Mouse (Mus musculus) limb, embryonic 14.5 days (tissue): ENCODE measurements at regions not wholly inside any gene's neighbourhood (a gene's known extent, or its start where the extent isn't known, plus 50 kb on each side); places are given as distances from the start of the nearest gene placed in this dataset.

Source experiments
- ATAC-seq: fragments of 200-750 bp; cut with Nextera tagmentation; 2 replicates; pipeline ENCODE4 v1.8.0; 2017; ENCODE audit warnings: low read depth, moderate number of reproducible peaks, moderate TSS enrichment; ENCODE audit not compliant: low FRiP score
- DNase-seq: peaks from one replicate; pipeline ENCODE4 v3.0.0-alpha.2; 2015; ENCODE audit warnings: low spot score
- H3K27ac ChIP-seq: fragments of 300-500 bp; sonication (generic); replicated peaks from 2 replicates; pipeline ENCODE4 v1.5.1; 2014; ENCODE audit warnings: low read depth, mild to moderate bottlenecking, low read length, moderate library complexity, mixed read lengths
- H3K27me3 ChIP-seq: fragments of 300-500 bp; sonication (generic); 2 replicates; pipeline ENCODE4 v1.6.1; 2014; ENCODE audit warnings: low read length, mixed read lengths; ENCODE audit not compliant: control insufficient read depth, insufficient read depth
- H3K36me3 ChIP-seq: fragments of 300-500 bp; sonication (generic); 2 replicates; pipeline ENCODE4 v1.6.1; 2014; ENCODE audit warnings: mild to moderate bottlenecking, low read length, moderate library complexity, mixed read lengths; ENCODE audit not compliant: control insufficient read depth, insufficient read depth
- H3K4me1 ChIP-seq: fragments of 300-500 bp; sonication (generic); 2 replicates; pipeline ENCODE4 v1.6.1; 2014; ENCODE audit warnings: antibody characterized with exemption, low read length, mixed read lengths; ENCODE audit not compliant: control insufficient read depth, insufficient read depth
- H3K4me2 ChIP-seq: fragments of 300-500 bp; sonication (generic); replicated peaks from 2 replicates; pipeline ENCODE4 v1.6.1; 2014; ENCODE audit warnings: low read depth, mild to moderate bottlenecking, low read length, moderate library complexity; ENCODE audit not compliant: severe bottlenecking
- H3K4me3 ChIP-seq: fragments of 300-500 bp; sonication (generic); replicated peaks from 2 replicates; pipeline ENCODE4 v1.5.1; 2014; ENCODE audit warnings: low read length
- H3K9ac ChIP-seq: fragments of 300-500 bp; sonication (generic); 2 replicates; pipeline ENCODE4 v1.6.1; 2014; ENCODE audit warnings: mild to moderate bottlenecking, low read depth, low read length, moderate library complexity; ENCODE audit not compliant: severe bottlenecking
- H3K9me3 ChIP-seq: fragments of 300-500 bp; sonication (generic); 2 replicates; pipeline ENCODE4 v1.6.1; 2016; ENCODE audit warnings: low read length; ENCODE audit not compliant: control insufficient read depth
- POLR2A ChIP-seq: fragments of 200-500 bp; IDR thresholded peaks from 2 replicates; pipeline ENCODE4 v1.8.0; 2012; ENCODE audit warnings: inconsistent platforms, mild to moderate bottlenecking, moderate library complexity, borderline replicate concordance; ENCODE audit not compliant: insufficient read depth, insufficient read length; ENCODE audit errors: extremely low read depth
- WGBS: fragments of 180-500 bp; shearing (Covaris S2); extraction: QIAGEN DNeasy Blood & Tissue Kit; methylation state at CpG from one replicate; pipeline ENCODE4 v1.1.7; 2014; 5-methylcytosine and 5-hydroxymethylcytosine counted together

DNA sequence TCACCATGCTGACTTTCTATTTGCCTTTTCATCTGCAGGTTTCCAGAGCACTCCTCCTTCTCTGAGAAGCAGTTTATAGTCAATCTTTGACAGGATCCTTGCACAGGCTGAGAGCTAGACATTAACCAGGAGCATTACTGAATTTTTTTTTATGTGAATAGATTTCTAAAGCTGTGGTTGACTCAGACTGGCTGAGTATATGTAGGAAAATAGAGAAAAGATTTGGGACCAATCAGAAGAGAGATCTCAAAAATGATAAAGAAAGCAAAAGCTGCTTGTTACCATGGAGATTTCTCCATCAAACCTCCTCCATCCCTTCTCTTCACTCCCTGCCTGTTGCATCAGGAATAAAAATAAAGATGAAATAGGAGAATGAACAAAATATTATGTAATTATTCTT lies 731.2 kb upstream of the Ndn start:
- H3K4me3 ChIP-seq = no peak overlapping the region

DNA sequence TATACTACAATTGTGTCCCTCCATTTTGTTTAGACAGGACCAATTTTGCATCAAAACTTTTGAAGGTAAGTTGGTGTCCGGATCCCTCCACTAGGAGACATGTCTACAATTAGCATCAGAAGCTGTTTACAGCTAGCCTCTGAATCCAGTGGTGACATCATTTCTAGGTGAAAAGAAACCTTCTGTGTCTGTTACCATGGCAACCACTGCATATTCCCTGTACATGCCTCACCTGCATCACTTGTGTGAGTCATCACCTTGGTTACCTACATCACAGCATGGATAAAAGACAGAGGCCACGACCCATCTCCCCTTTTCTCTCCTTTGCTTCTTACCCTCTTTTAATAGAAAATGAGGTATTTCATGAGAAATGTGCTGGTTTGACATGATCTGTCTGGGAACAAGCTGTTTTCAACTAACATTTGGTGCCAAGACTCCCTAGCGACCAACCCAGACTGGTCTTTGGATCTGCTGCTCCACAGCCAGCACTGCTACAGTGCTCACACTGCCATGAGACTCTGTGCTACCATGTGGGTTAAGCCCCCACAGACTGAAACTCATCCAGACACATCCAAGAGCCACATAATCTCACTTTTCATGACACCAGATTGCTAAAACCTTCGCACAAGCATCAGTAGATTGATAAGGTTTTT lies 701.4 kb upstream of the Ndn start:
- Histone ChIP-seq H3K4me3 (no peak overlapping the region), H3K27ac (no peak overlapping the region), H3K4me1 (no peaks in the 10 kb centered on the region), H3K9ac (no peak overlapping the region), H3K27me3 (no peaks in the 10 kb centered on the region), H3K9me3 (no peaks in the 10 kb centered on the region; the same call in 1 of the 2 replicates), H3K36me3 (no peaks in the 10 kb centered on the region), H3K4me2 (no peak overlapping the region)
- 80% methylated on average over 4 of the region's 4 CpGs for WGBS
- ATAC-seq = no peak
- TF ChIP-seq POLR2A = no peak
- DNase-seq = no peak

More for the DNA sequence above, 731.2 kb upstream of the Ndn start:
- no peak for ATAC-seq
- Histone ChIP-seq H3K36me3 (no peaks in the 10 kb centered on the region), H3K27me3 (no peaks in the 10 kb centered on the region), H3K4me2 (no peak overlapping the region), H3K27ac (no peak overlapping the region), H3K4me1 (no peaks in the 10 kb centered on the region), H3K9ac (no peak overlapping the region), H3K9me3 (no peaks in the 10 kb centered on the region)
- no peak for TF ChIP-seq POLR2A
- DNase-seq = no peak

DNA sequence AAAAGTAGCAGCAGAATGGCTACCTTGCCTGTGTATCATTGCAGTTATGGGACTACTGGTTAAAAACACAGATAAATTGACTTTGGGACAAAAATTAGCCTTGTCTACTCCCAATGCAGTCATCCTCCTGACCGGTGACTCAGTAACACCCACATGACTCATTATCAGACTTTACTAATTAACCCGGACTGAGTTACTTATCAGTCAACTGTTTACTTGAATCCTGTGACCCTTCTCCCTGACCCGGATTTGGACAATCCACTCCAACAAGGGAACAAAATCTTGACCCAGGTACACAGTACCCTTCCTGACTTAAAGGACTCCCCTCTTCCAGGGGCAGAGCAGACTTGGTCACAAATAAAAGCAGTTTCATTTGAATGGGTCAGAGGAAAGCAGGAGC lies 688.3 kb upstream of the Ndn start:
- TF ChIP-seq POLR2A = no peak
- ATAC-seq (no peak), DNase-seq (no peak)
- Histone ChIP-seq H3K4me3 (no peak overlapping the region), H3K4me1 (no peaks in the 10 kb centered on the region), H3K9me3 (no peaks in the 10 kb centered on the region), H3K4me2 (no peak overlapping the region), H3K36me3 (no peaks in the 10 kb centered on the region), H3K9ac (no peak overlapping the region), H3K27me3 (no peaks in the 10 kb centered on the region), H3K27ac (no peak overlapping the region)
- 92% methylated on average over 3 of the region's 3 CpGs for WGBS

DNA sequence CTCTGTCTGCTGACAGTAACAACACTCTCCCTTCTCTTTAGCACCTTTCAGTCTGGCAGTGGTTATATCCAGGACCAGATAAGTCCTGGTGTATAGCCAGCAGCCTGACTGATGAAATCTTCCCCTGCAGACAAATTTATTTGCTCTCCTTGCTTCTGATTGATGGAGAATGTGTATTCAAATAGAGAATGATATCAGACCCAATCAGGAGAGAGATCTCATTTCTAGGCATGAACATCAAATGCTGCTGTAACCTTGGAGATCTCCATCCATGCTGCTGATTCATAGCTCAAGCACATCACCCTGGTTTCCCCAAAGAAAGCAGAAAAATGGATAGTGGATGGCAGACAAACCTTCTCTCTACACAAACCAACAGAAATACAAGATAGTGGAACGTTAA lies 663.3 kb upstream of the Ndn start:
- Histone ChIP-seq H3K4me1 (no peaks in the 10 kb centered on the region), H3K27ac (no peak overlapping the region), H3K4me2 (no peak overlapping the region), H3K4me3 (no peak overlapping the region), H3K9me3 (no peaks in the 10 kb centered on the region), H3K27me3 (no peaks in the 10 kb centered on the region), H3K9ac (no peak overlapping the region), H3K36me3 (no peaks in the 10 kb centered on the region)
- ATAC-seq = no peak
- no peak for TF ChIP-seq POLR2A
- no peak for DNase-seq
- 70% methylated on average over 1 of the region's 1 CpGs for WGBS

DNA sequence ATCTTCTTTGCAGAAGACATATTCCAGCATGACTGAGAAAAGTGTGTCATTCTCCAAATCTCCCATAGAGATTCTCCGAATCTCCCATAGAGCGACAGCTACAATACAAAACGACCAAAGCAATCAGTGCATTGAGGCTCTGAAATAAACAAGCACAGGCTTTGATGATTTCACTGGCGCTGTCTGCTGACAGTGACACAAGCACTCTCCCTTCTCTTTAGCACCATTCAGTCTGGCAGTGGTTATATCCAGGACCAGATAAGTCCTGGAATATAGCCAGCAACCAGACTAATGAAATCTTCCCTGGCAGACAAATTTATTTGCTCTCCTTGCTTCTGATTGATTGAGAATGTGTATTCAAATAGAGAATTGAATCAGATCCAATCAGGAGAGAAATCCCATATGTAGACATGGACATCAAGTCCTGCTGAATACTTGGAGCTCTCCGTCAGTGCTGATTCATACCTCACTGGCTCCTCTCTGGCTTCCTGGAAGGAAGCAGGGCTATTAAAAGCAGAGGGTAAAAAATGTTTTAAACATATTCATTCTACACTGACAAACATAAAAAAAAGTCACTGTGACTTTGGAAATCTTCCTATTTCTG lies 661.2 kb upstream of the Ndn start:
- WGBS = 58% methylated on average over 5 of the region's 5 CpGs

More for the DNA sequence above, 661.2 kb upstream of the Ndn start:
- Histone ChIP-seq H3K9me3 (no peaks in the 10 kb centered on the region), H3K4me2 (no peak overlapping the region), H3K4me3 (no peak overlapping the region), H3K36me3 (no peaks in the 10 kb centered on the region), H3K4me1 (no peaks in the 10 kb centered on the region), H3K27me3 (no peaks in the 10 kb centered on the region), H3K27ac (no peak overlapping the region), H3K9ac (no peak overlapping the region)
- DNase-seq (no peak), ATAC-seq (no peak)
- no peak for TF ChIP-seq POLR2A
